Mouse (Mus musculus) kidney, postnatal 0 days (tissue): ENCODE data around the gene Aqp11. TPM values are rescaled to one million over a fixed set of nuclear protein-coding genes. Genes with fewer than 3 reads are reported as not detected.
A peak's percentile ranks its signal among the peaks of the same experiment; 100 is the strongest.

Experiments
- ATAC-seq: fragments of 200-750 bp; cut with Nextera tagmentation; replicated peaks from 2 replicates; pipeline ENCODE4 v1.8.0; 2017; ENCODE audit warnings: low read depth, moderate number of reproducible peaks, moderate TSS enrichment, moderate library complexity; ENCODE audit not compliant: low FRiP score
- DNase-seq: peaks from one replicate; pipeline ENCODE4 v3.0.0-alpha.2; 2016; ENCODE audit warnings: low spot score
- H3K27ac ChIP-seq: fragments of 300-500 bp; sonication (generic); 2 replicates; pipeline ENCODE4 v1.5.1; 2014; ENCODE audit warnings: mild to moderate bottlenecking
- H3K27me3 ChIP-seq: fragments of 300-500 bp; sonication (generic); 2 replicates; pipeline ENCODE4 v1.6.1; 2014; ENCODE audit warnings: low read length, mixed read lengths; ENCODE audit not compliant: insufficient read depth
- H3K36me3 ChIP-seq: fragments of 300-500 bp; sonication (generic); 2 replicates; pipeline ENCODE4 v1.6.1; 2014; ENCODE audit warnings: low read length, mixed read lengths; ENCODE audit not compliant: insufficient read depth
- H3K4me1 ChIP-seq: fragments of 300-500 bp; sonication (generic); replicated peaks from 2 replicates; pipeline ENCODE4 v1.6.1; 2014; ENCODE audit warnings: antibody characterized with exemption, low read length, mixed read lengths; ENCODE audit not compliant: insufficient read depth
- H3K4me2 ChIP-seq: fragments of 300-500 bp; sonication (generic); 2 replicates; pipeline ENCODE4 v1.6.1; 2014; ENCODE audit warnings: mild to moderate bottlenecking, low read length, moderate library complexity, mixed read lengths
- H3K4me3 ChIP-seq: fragments of 300-500 bp; sonication (generic); replicated peaks from 2 replicates; pipeline ENCODE4 v1.5.1; 2014; ENCODE audit warnings: low read depth, low read length
- H3K9ac ChIP-seq: fragments of 300-500 bp; sonication (generic); 2 replicates; pipeline ENCODE4 v1.6.1; 2014; ENCODE audit warnings: low read depth, low read length
- H3K9me3 ChIP-seq: fragments of 300-500 bp; sonication (generic); replicated peaks from 2 replicates; pipeline ENCODE4 v1.6.1; 2016; ENCODE audit warnings: low read length, inconsistent platforms, mixed read lengths
- CTCF ChIP-seq: IDR thresholded peaks from 2 replicates; pipeline ENCODE4 v1.5.1; 2016; ENCODE audit warnings: antibody characterized with exemption, low read depth, mild to moderate bottlenecking, moderate library complexity
- WGBS: fragments of 180-500 bp; shearing (Covaris S2); extraction: QIAGEN DNeasy Blood & Tissue Kit; methylation state at CpG from one replicate; pipeline ENCODE4 v1.1.7; 2014; 5-methylcytosine and 5-hydroxymethylcytosine counted together
- polyA plus RNA-seq: library from polyadenylated mRNA; unstranded; fragments of >200 nt; fragmentation: Nextera tagmentation; extraction: Ambion mirVana; gene quantifications from 2 replicates; pipeline ENCODE4 v1.2.1, GENCODE M21; 2015

The Aqp11 gene
- polyA plus RNA-seq, 1 experiment from 2014 or later = 36.9 TPM

GRCm38 (mm10) chr7:97775923-97776322 lies 37.8 kb upstream of the Aqp11 start:
- peak; percentile 61 for DNase-seq
- no peak overlapping the region for H3K4me3 ChIP-seq
- H3K36me3 ChIP-seq = no peaks in the 10 kb centered on the region
- no peaks in the 10 kb centered on the region for H3K9me3 ChIP-seq
- no peaks in the 10 kb centered on the region for H3K4me1 ChIP-seq
- no peak overlapping the region for H3K4me2 ChIP-seq
- H3K27ac ChIP-seq = no peak overlapping the region; the same call in 1 of the 2 replicates
- WGBS = 50% methylated on average over 2 of the region's 2 CpGs
- TF ChIP-seq CTCF = no peak
- no peak overlapping the region for H3K9ac ChIP-seq
- H3K27me3 ChIP-seq = no peaks in the 10 kb centered on the region
- no peak for ATAC-seq

GRCm38 (mm10) chr7:97775380-97775779 lies 37.3 kb upstream of the Aqp11 start:
- 49% methylated on average over 3 of the region's 3 CpGs for WGBS
- Histone ChIP-seq H3K9me3 (no peaks in the 10 kb centered on the region), H3K4me1 (no peaks in the 10 kb centered on the region), H3K4me2 (no peak overlapping the region), H3K27me3 (no peaks in the 10 kb centered on the region), H3K36me3 (no peaks in the 10 kb centered on the region), H3K9ac (no peak overlapping the region), H3K27ac (no peak overlapping the region; the same call in 1 of the 2 replicates), H3K4me3 (no peak overlapping the region)
- ATAC-seq (no peak), DNase-seq (peak; percentile 65)
- TF ChIP-seq CTCF = no peak

GRCm38 (mm10) chr7:97770841-97771620 lies 32.9 kb upstream of the Aqp11 start:
- DNase-seq (peak; percentile 58), ATAC-seq (no peak)
- Histone ChIP-seq H3K4me3 (no peak overlapping the region), H3K36me3 (no peaks in the 10 kb centered on the region), H3K27ac (no peak overlapping the region), H3K9ac (no peak overlapping the region), H3K4me1 (no peaks in the 10 kb centered on the region), H3K4me2 (no peak overlapping the region), H3K27me3 (no peaks in the 10 kb centered on the region), H3K9me3 (no peaks in the 10 kb centered on the region)
- TF ChIP-seq CTCF = no peak
- WGBS = 65% methylated on average over 6 of the region's 6 CpGs

GRCm38 (mm10) chr7:97769020-97769419 lies 30.9 kb upstream of the Aqp11 start:
- Histone ChIP-seq H3K36me3 (no peaks in the 10 kb centered on the region), H3K9ac (no peak overlapping the region), H3K4me1 (no peaks in the 10 kb centered on the region), H3K27ac (no peak overlapping the region), H3K4me3 (no peak overlapping the region), H3K9me3 (no peaks in the 10 kb centered on the region), H3K4me2 (no peak overlapping the region), H3K27me3 (no peaks in the 10 kb centered on the region)
- DNase-seq = no peak
- no peak for TF ChIP-seq CTCF
- ATAC-seq = no peak
- WGBS = 76% methylated on average over 4 of the region's 4 CpGs

GRCm38 (mm10) chr7:97767841-97768240 lies 29.8 kb upstream of the Aqp11 start:
- no peak for DNase-seq
- H3K36me3 ChIP-seq = no peaks in the 10 kb centered on the region
- TF ChIP-seq CTCF = no peak

GRCm38 (mm10) chr7:97766406-97767166 lies 28.5 kb upstream of the Aqp11 start:
- Histone ChIP-seq H3K9me3 (no peaks in the 10 kb centered on the region), H3K4me3 (no peak overlapping the region), H3K4me2 (no peak overlapping the region), H3K27ac (no peak overlapping the region), H3K27me3 (no peaks in the 10 kb centered on the region), H3K4me1 (no peaks in the 10 kb centered on the region), H3K9ac (no peak overlapping the region), H3K36me3 (no peaks in the 10 kb centered on the region)
- DNase-seq = no peak
- no peak for ATAC-seq
- 63% methylated on average over 9 of the region's 9 CpGs for WGBS
- TF ChIP-seq CTCF = no peak

More at GRCm38 (mm10) chr7:97767841-97768240, 29.8 kb upstream of the Aqp11 start:
- Histone ChIP-seq H3K4me3 (no peak overlapping the region), H3K9ac (no peak overlapping the region), H3K4me2 (no peak overlapping the region), H3K9me3 (no peaks in the 10 kb centered on the region), H3K27me3 (no peaks in the 10 kb centered on the region), H3K4me1 (no peaks in the 10 kb centered on the region), H3K27ac (no peak overlapping the region)
- no peak for ATAC-seq
- 83% methylated on average over 8 of the region's 8 CpGs for WGBS
